Mouse (Mus musculus) hindbrain, embryonic 16.5 days (tissue): ENCODE data around the gene Idh3g. TPM values are rescaled to one million over a fixed set of nuclear protein-coding genes. Genes with fewer than 3 reads are reported as not detected.

Source experiments
- ATAC-seq: fragments of 200-750 bp; cut with Nextera tagmentation; 2 replicates; pipeline ENCODE4 v1.8.0; 2017; ENCODE audit warnings: moderate TSS enrichment, moderate library complexity
- H3K27ac ChIP-seq: fragments of 300-500 bp; sonication (generic); 2 replicates; pipeline ENCODE4 v1.5.1; 2014; ENCODE audit warnings: low read depth, mild to moderate bottlenecking, control low read depth, low read length, moderate library complexity
- H3K27me3 ChIP-seq: fragments of 300-500 bp; sonication (generic); replicated peaks from 2 replicates; pipeline ENCODE4 v1.6.1; 2014; ENCODE audit warnings: low read length; ENCODE audit not compliant: control insufficient read depth, insufficient read depth
- H3K36me3 ChIP-seq: fragments of 300-500 bp; sonication (generic); 2 replicates; pipeline ENCODE4 v1.6.1; 2014; ENCODE audit warnings: mild to moderate bottlenecking, low read length, moderate library complexity, mixed read lengths; ENCODE audit not compliant: control insufficient read depth, insufficient read depth
- H3K4me1 ChIP-seq: fragments of 300-500 bp; sonication (generic); 2 replicates; pipeline ENCODE4 v1.6.1; 2014; ENCODE audit warnings: low read depth, low read length; ENCODE audit not compliant: control insufficient read depth, insufficient read depth
- H3K4me2 ChIP-seq: fragments of 300-500 bp; sonication (generic); 2 replicates; pipeline ENCODE4 v1.6.1; 2014; ENCODE audit warnings: mild to moderate bottlenecking, low read length, control low read depth, moderate library complexity
- H3K4me3 ChIP-seq: fragments of 300-500 bp; sonication (generic); 2 replicates; pipeline ENCODE4 v1.5.1; 2014; ENCODE audit warnings: mild to moderate bottlenecking, low read length, control low read depth, moderate library complexity
- H3K9ac ChIP-seq: fragments of 300-500 bp; sonication (generic); 2 replicates; pipeline ENCODE4 v1.6.1; 2014; ENCODE audit warnings: low read depth, mild to moderate bottlenecking, control low read depth, low read length, moderate library complexity
- H3K9me3 ChIP-seq: fragments of 300-500 bp; sonication (generic); 2 replicates; pipeline ENCODE4 v1.6.1; 2014; ENCODE audit warnings: mild to moderate bottlenecking, low read length, moderate library complexity; ENCODE audit not compliant: control insufficient read depth
- WGBS: fragments of 180-500 bp; shearing (Covaris S2); extraction: QIAGEN DNeasy Blood & Tissue Kit; methylation state at CpG from one replicate; pipeline ENCODE4 v1.1.7; 2014; 5-methylcytosine and 5-hydroxymethylcytosine counted together
- polyA plus RNA-seq: library from polyadenylated mRNA; unstranded; fragments of >200 nt; fragmentation: Nextera tagmentation; extraction: Ambion mirVana; gene quantifications from 2 replicates; pipeline ENCODE4 v1.2.1, GENCODE M21; 2015

The Idh3g gene
- polyA plus RNA-seq, 1 experiment from 2014 or later: 285 TPM

GRCm38 (mm10) chrX:73730908-73731307, 55.8 kb downstream of the Idh3g start:
- Histone ChIP-seq H3K4me2 (no peak overlapping the region), H3K27me3 (no peaks in the 10 kb centered on the region), H3K9ac (no peak overlapping the region), H3K4me3 (no peak overlapping the region), H3K36me3 (0 out of 2 replicates have a peak, but pooled peaks cover 4% of the 10 kb centered on the region), H3K9me3 (no peaks in the 10 kb centered on the region), H3K4me1 (no peaks in the 10 kb centered on the region), H3K27ac (no peak overlapping the region)
- 46% methylated on average over 1 of the region's 1 CpGs for WGBS
- no peak for ATAC-seq

Other genes with a start within 250 kb of the Idh3g start
- gene Dusp9, start 147.5 kb downstream of the Idh3g start, polyA plus RNA-seq: 0.67 and 0.84 TPM in 2 replicates
- 176 and 194 TPM in 2 replicates for gene Pnck, start 126.8 kb downstream of the Idh3g start, polyA plus RNA-seq
- 6.0 and 7.1 TPM in 2 replicates for gene Slc6a8, start 113.7 kb downstream of the Idh3g start, polyA plus RNA-seq
- gene Bcap31, start 70.7 kb downstream of the Idh3g start, polyA plus RNA-seq: 144 and 154 TPM in 2 replicates
- gene Abcd1, start 70.3 kb downstream of the Idh3g start, polyA plus RNA-seq: 13.1 and 13.2 TPM in 2 replicates
- 0.90 and 1.2 TPM in 2 replicates for gene Plxnb3, start 29.8 kb downstream of the Idh3g start, polyA plus RNA-seq
- 1.9 and 4.4 TPM in 2 replicates for gene Srpk3, start 12.5 kb downstream of the Idh3g start, polyA plus RNA-seq
- gene Ssr4, start 131 bp upstream of the Idh3g start, polyA plus RNA-seq: 145 and 162 TPM in 2 replicates
- 3.1 and 4.0 TPM in 2 replicates for gene Pdzd4, start 38.1 kb upstream of the Idh3g start, polyA plus RNA-seq
- 0.11 and 0.20 TPM in 2 replicates for gene Avpr2, start 105.2 kb upstream of the Idh3g start, polyA plus RNA-seq
- 109 and 139 TPM in 2 replicates for gene L1cam, start 109.2 kb upstream of the Idh3g start, polyA plus RNA-seq
- 2.7 TPM in 2 replicates for gene Arhgap4, start 135.0 kb upstream of the Idh3g start, polyA plus RNA-seq
- 89.5 and 92.9 TPM in 2 replicates for gene Naa10, start 135.0 kb upstream of the Idh3g start, polyA plus RNA-seq
- gene Renbp, start 144.0 kb upstream of the Idh3g start, polyA plus RNA-seq: 15.2 and 16.8 TPM in 2 replicates
- 38.1 and 44.2 TPM in 2 replicates for gene Hcfc1, start 179.5 kb upstream of the Idh3g start, polyA plus RNA-seq
- gene Irak1, start 237.0 kb upstream of the Idh3g start, polyA plus RNA-seq: 38.4 and 48.5 TPM in 2 replicates